32 mouse cellular contexts compared by ENCODE assay signal in the genomic region with DNA sequence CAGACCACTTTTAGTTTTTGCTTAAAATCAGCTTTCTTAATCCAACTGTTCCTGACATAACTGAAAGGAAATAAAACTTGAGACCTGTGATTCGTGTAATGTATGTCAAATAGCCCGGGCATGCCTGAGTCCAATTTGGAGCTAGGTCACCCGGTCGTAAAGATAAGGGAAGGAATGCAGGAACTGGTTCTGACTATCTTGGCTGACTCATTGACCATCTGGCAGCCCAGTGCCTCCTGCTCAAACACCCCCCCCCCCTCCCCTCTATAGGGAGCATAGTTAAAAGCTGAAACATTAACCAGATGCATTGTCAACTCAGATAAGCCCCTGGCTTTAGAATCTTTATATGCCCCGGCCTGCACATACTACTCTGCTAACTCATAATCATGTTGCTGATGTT. TPM values are rescaled to one million over a fixed set of nuclear protein-coding genes. Genes with fewer than 3 reads are reported as not detected.
DNase-seq lines count a peak whose midpoint lies in the region; ATAC-seq and TF ChIP-seq lines count a peak whose summit lies in the region.
"Not testable (repeated sequence)": the region's sequence is repeated elsewhere in the genome, so short reads cannot be mapped to it uniquely, and the experiment has no call there.
"Had no signal": no experiment of that assay in that cellular context is flagged by ENCODE, and none has a peak within 500 bp of the region (broad histone marks: within the 10 kb centered on the region; RNA-seq: fewer than 3 reads in every experiment).

No protein-coding gene starts in this region.

- H3K79me2 ChIP-seq in MEL (ENCODE audit: control insufficient read depth, insufficient read depth, low read length, poor library complexity) = not testable (repeated sequence)

- not testable (repeated sequence) for H3K27ac ChIP-seq in MEL (ENCODE audit: control insufficient read depth, low read depth, low read length); intestine, postnatal 0 days (ENCODE audit: low read depth, low read length); liver, embryonic 13.5 days; stomach, embryonic 15.5 days
- H3K27ac ChIP-seq in heart, embryonic 13.5 days (replicated peaks) = peak overlapping the region; percentile 82

- not testable (repeated sequence) for H3K36me3 ChIP-seq in MEL (ENCODE audit: control insufficient read depth in 1 of 2, insufficient read depth in 2 of 2, low read length in 2 of 2); heart, embryonic 13.5 days; intestine, postnatal 0 days (ENCODE audit: control insufficient read depth, insufficient read depth); liver, embryonic 13.5 days; stomach, embryonic 15.5 days

- not testable (repeated sequence) for TF ChIP-seq RAD21 in MEL (IDR thresholded peaks at IDR 0.05; ENCODE audit: low read depth, low read length)

- TF ChIP-seq CTCF in MEL (IDR thresholded peaks at IDR 0.05 in 2 of 3, conservative IDR thresholded peaks at IDR 0.05 in 1 of 3; ENCODE audit: control insufficient read depth in 1 of 3, insufficient read depth in 1 of 3, low read depth in 2 of 3, low read length in 3 of 3, poor library complexity in 1 of 3, severe bottlenecking in 1 of 3); intestine, postnatal 0 days (IDR thresholded peaks at IDR 0.05; ENCODE audit: low read depth): not testable (repeated sequence)

- DNase-seq in MEL (ENCODE audit: low read depth, low spot score) = peak; percentile 6
- peak; percentile 6 to 17 for DNase-seq in heart, adult 18-20 months
- DNase-seq in heart, postnatal 10 days = peak; percentile 17 to 23
- DNase-seq in liver, embryonic 13.5 days = not testable (repeated sequence)
- DNase-seq in urinary bladder, postnatal 25 days (ENCODE audit: low spot score) = peak; percentile 6

- not testable (repeated sequence) for H3K4me2 ChIP-seq in heart, embryonic 13.5 days; intestine, postnatal 0 days (replicated peaks; ENCODE audit: low read depth); liver, embryonic 13.5 days; stomach, embryonic 15.5 days

- intact Hi-C loops in heart, postnatal 10 days (cut with DNase I) = not testable (repeated sequence)

- H3K9me3 ChIP-seq in MEL (replicated peaks; ENCODE audit: insufficient read depth, low read length); heart, embryonic 13.5 days; intestine, postnatal 0 days (ENCODE audit: control insufficient read depth); liver, embryonic 13.5 days (replicated peaks); stomach, embryonic 15.5 days: not testable (repeated sequence)

- H3K9ac ChIP-seq in MEL (ENCODE audit: control insufficient read depth, low read depth, low read length, poor library complexity, severe bottlenecking); heart, embryonic 13.5 days; intestine, postnatal 0 days (ENCODE audit: low read depth, low read length); liver, embryonic 13.5 days; stomach, embryonic 15.5 days: not testable (repeated sequence)

- 4% methylated on average over 5 of the region's 5 CpGs for WGBS in heart, embryonic 13.5 days
- 9% methylated on average over 5 of the region's 5 CpGs for WGBS in intestine, postnatal 0 days
- WGBS in liver, embryonic 13.5 days (ENCODE audit: insufficient replicate concordance) = 7% methylated on average over 5 of the region's 5 CpGs
- 21% methylated on average over 5 of the region's 5 CpGs for WGBS in stomach, embryonic 15.5 days

- H3K27me3 ChIP-seq in MEL (ENCODE audit: control insufficient read depth in 1 of 2, insufficient read depth in 2 of 2, low read length in 2 of 2); heart, embryonic 13.5 days (replicated peaks); intestine, postnatal 0 days (replicated peaks; ENCODE audit: control insufficient read depth, insufficient read depth, low read length); liver, embryonic 13.5 days; stomach, embryonic 15.5 days (replicated peaks): not testable (repeated sequence)

- ATAC-seq in heart, embryonic 13.5 days (ENCODE audit: extremely low read depth, insufficient number of reproducible peaks, low FRiP score, low TSS enrichment) = not testable (repeated sequence)
- peak; percentile 92 for ATAC-seq in intestine, postnatal 0 days
- peak; percentile 77 for ATAC-seq in liver, embryonic 13.5 days (ENCODE audit: low read depth)
- peak; percentile 78 for ATAC-seq in stomach, embryonic 15.5 days (ENCODE audit: insufficient read depth, low FRiP score, low read depth)

- not testable (repeated sequence) for H3K4me1 ChIP-seq in MEL (ENCODE audit: control insufficient read depth in 1 of 2, insufficient read depth in 2 of 2, low read length in 2 of 2); heart, embryonic 13.5 days; intestine, postnatal 0 days (replicated peaks; ENCODE audit: control insufficient read depth, insufficient read depth, low read length); liver, embryonic 13.5 days (replicated peaks); stomach, embryonic 15.5 days

- not testable (repeated sequence) for TF ChIP-seq POLR2A in MEL (IDR thresholded peaks at IDR 0.05; ENCODE audit: control insufficient read depth in 1 of 2, insufficient read depth in 1 of 2, low read depth in 1 of 2, low read length in 2 of 2, poor library complexity in 1 of 2)

- peak in 1 of 2 experiments; percentile 46; a peak in 2 of 4 replicates for TF ChIP-seq EP300 in MEL (IDR thresholded peaks at IDR 0.05; ENCODE audit: low read depth in 1 of 2, low read length in 2 of 2)

- not testable (repeated sequence) for H3K4me3 ChIP-seq in MEL (ENCODE audit: control insufficient read depth in 1 of 2, insufficient read depth in 1 of 2, low read depth in 2 of 2, low read length in 2 of 2); heart, embryonic 13.5 days; intestine, postnatal 0 days (ENCODE audit: low read depth, low read length); liver, embryonic 13.5 days (replicated peaks); stomach, embryonic 15.5 days (replicated peaks)

TF ChIP-seq in MEL, 35 proteins besides CTCF, POLR2A, EP300 and RAD21:
- peak; percentile 18; the same call in 1 of the 2 replicates for TF ChIP-seq TCF12 (IDR thresholded peaks at IDR 0.05; ENCODE audit: low read depth, low read length)

RNA-seq across cellular contexts. Expression of gene 5530400C23Rik, which starts 49.7 kb away (rescaled TPM):
- not detected in 2 replicates for total RNA-seq in MEL (2012; rRNA removed)
- not detected for polyA plus RNA-seq in MEL (2012; ENCODE audit: insufficient read depth in 1 of 2, insufficient read length in 2 of 2, low read depth in 1 of 2, low replicate concordance in 2 of 2, missing spikeins in 1 of 2)
- total RNA-seq in heart, adult 18-20 months (2021) = not detected
- polyA plus RNA-seq in heart, embryonic 13.5 days (2015; fragmentation: Nextera tagmentation; extraction: Ambion mirVana) = not detected in 2 replicates
- total RNA-seq in heart, postnatal 10 days (2021) = not detected
- polyA plus RNA-seq in intestine, postnatal 0 days (2015; fragmentation: Nextera tagmentation; extraction: Ambion mirVana) = not detected in 2 replicates
- polyA plus RNA-seq in liver, embryonic 13.5 days (2015; fragmentation: Nextera tagmentation; extraction: Ambion mirVana) = not detected in 2 replicates
- not detected in 2 replicates for polyA plus RNA-seq in stomach, embryonic 15.5 days (2015; fragmentation: Nextera tagmentation; extraction: Ambion mirVana)
- total RNA-seq: adrenal gland, postnatal 10 days; gastrocnemius, postnatal 10 days; heart, postnatal 25 days; hindbrain, postnatal 0 days; layer of hippocampus, adult 2 months; layer of hippocampus, postnatal 14 days; left cerebral cortex, adult 2 months; left cerebral cortex, postnatal 25 days; megakaryocyte progenitor cell, adult 5-6 weeks; neutrophil, adult 5-6 weeks had no signal
- polyA plus RNA-seq: embryonic facial prominence, embryonic 11.5 days; forebrain, embryonic 13.5 days; gonadal fat pad, adult 2 months; hindbrain, embryonic 12.5 days; hindbrain, postnatal 0 days; kidney, embryonic 15.5 days; limb, embryonic 12.5 days; liver, embryonic 16.5 days; lung, embryonic 15.5 days; midbrain, embryonic 10.5 days; midbrain, embryonic 15.5 days; neural tube, embryonic 11.5 days; Patski; testis, adult 2 months; thymus, postnatal 0 days had no signal
